Mouse (Mus musculus) ES-Bruce4 (cell line): ENCODE results near the gene Fto. TPM values are rescaled to one million over a fixed set of nuclear protein-coding genes. Genes with fewer than 3 reads are reported as not detected.

Experiments
- H3K27ac ChIP-seq: 2 replicates; pipeline ENCODE4 v1.5.1; 2012; ENCODE audit warnings: low read length, inconsistent platforms; ENCODE audit not compliant: insufficient read depth
- H3K27me3 ChIP-seq: 2 replicates; pipeline ENCODE4 v1.6.1; 2012; ENCODE audit warnings: mild to moderate bottlenecking, low read length, inconsistent platforms; ENCODE audit not compliant: control insufficient read depth, poor library complexity, insufficient read depth, severe bottlenecking
- H3K36me3 ChIP-seq: 2 replicates; pipeline ENCODE4 v1.6.1; 2012; ENCODE audit warnings: inconsistent platforms, mild to moderate bottlenecking, low read length, moderate library complexity; ENCODE audit not compliant: control insufficient read depth, poor library complexity, insufficient read depth, severe bottlenecking
- H3K4me1 ChIP-seq: one replicate; pipeline ENCODE4 v1.8.1; 2011; ENCODE audit warnings: low read length; ENCODE audit not compliant: control insufficient read depth, insufficient read depth
- H3K4me3 ChIP-seq: 2 replicates; pipeline ENCODE4 v1.5.1; 2011; ENCODE audit warnings: low read depth, mild to moderate bottlenecking, low read length
- H3K9ac ChIP-seq: 2 replicates; pipeline ENCODE4 v1.6.1; 2012; ENCODE audit warnings: low read depth, mild to moderate bottlenecking, inconsistent platforms; ENCODE audit not compliant: poor library complexity, severe bottlenecking
- H3K9me3 ChIP-seq: replicated peaks from 2 replicates; pipeline ENCODE4 v1.6.1; 2012; ENCODE audit warnings: mild to moderate bottlenecking, low read length, inconsistent platforms; ENCODE audit not compliant: control insufficient read depth, poor library complexity, insufficient read depth, severe bottlenecking
- CTCF ChIP-seq: IDR thresholded peaks from one replicate; pipeline ENCODE4 v1.8.1; 2011; ENCODE audit warnings: low read depth, low read length
- EP300 ChIP-seq: IDR thresholded peaks from 2 replicates; pipeline ENCODE4 v1.6.1; 2011; ENCODE audit warnings: low read depth, low read length; ENCODE audit not compliant: insufficient read depth
- POLR2A ChIP-seq: IDR thresholded peaks from one replicate; pipeline ENCODE4 v1.8.1; 2011; ENCODE audit warnings: low read length; ENCODE audit not compliant: insufficient read depth
- polyA plus RNA-seq: library from polyadenylated mRNA; stranded (reverse); fragments of >200 nt; gene quantifications from 2 replicates; pipeline ENCODE4 v1.2.4, GENCODE M21; 2011; ENCODE audit warnings: low read depth; ENCODE audit not compliant: missing spikeins, insufficient read depth, insufficient read length

Gene Fto
- polyA plus RNA-seq, 1 experiment: 61.2 TPM

DNA sequence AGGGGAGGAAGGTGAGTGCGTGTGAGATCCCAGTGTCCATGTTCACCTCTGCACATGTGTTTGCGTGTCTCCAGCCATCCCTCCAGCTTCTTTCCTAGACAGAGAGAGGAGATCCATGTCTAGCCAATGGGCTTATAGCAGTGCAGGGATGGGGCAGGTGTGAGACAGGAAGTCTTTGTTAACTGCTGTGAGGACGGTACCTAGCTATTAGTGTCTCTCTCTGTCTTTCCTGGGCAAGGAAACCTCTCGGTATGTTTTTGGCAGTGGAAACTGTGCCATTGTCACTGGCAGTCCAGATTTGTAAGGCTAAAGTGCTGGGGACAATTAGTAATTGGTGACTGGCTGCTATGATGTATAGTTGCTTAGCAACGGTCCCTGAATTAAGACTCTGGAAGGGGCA lies 304.4 kb downstream of the Fto start:
- TF ChIP-seq EP300 (no peak), CTCF (no peak), POLR2A (no peak)
- Histone ChIP-seq H3K27me3 (no peaks in the 10 kb centered on the region), H3K9me3 (no peaks in the 10 kb centered on the region), H3K4me3 (no peak overlapping the region), H3K36me3 (no peaks in the 10 kb centered on the region), H3K9ac (no peak overlapping the region), H3K27ac (no peak overlapping the region), H3K4me1 (no peaks in the 10 kb centered on the region)

- Histone ChIP-seq H3K36me3 (no peaks in the 10 kb centered on the region), H3K4me3 (no peak overlapping the region), H3K27me3 (no peaks in the 10 kb centered on the region), H3K27ac (no peak overlapping the region), H3K4me1 (peaks cover 9% of the 10 kb centered on the region), H3K9me3 (no peaks in the 10 kb centered on the region), H3K9ac (no peak overlapping the region)
- TF ChIP-seq CTCF (no peak), EP300 (no peak), POLR2A (no peak)
These were observed 309.4 kb downstream of the Fto start for GRCm38 (mm10) chr8:91622757-91623156.

DNA sequence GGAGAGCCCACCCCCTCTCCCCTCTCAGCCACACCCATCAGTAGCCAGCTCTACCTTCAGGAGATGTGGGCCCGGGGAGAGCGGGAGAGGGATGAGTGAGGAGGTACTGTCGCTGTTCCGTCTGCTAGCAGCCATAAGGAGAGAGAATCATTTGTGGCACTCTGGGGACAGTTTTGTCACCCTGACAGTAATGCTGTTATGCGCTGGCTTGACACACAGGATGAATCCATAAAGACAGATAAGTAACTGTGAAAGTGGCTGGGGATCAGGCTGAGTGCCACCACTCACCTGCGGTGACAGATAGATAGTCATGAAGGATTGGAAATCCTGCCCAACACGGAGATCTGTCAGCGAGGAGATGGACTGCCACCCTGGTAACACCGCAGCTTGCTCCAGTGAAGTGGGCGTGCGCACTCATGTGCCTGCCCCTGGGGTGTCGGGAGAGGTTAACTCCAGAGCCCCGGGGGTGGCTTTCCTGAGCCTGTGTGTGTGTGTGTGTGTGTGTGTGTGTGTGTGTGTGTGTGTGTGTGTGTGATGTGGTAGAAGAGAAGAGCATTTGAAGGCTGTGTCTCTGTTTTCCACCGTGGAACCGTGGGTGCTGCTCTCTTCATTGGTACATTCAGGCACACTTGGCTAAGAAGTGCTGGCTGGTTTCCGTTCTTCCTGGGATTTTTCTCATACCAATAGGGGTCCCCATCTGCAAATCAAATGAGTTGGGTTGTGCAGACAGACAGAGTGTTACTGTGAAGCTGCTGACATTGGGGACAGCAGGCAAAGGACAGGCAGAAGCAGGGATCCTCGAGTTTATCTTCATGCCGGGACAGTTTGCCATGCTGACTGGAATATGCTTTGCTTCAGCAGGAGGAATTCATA lies 312.6 kb downstream of the Fto start:
- Histone ChIP-seq H3K9ac (no peak overlapping the region), H3K9me3 (no peaks in the 10 kb centered on the region), H3K36me3 (no peaks in the 10 kb centered on the region), H3K4me1 (peaks cover 9% of the 10 kb centered on the region), H3K4me3 (no peak overlapping the region), H3K27me3 (no peaks in the 10 kb centered on the region), H3K27ac (no peak overlapping the region)
- no peak for TF ChIP-seq POLR2A
- TF ChIP-seq EP300: no peak
- TF ChIP-seq CTCF: no peak

DNA sequence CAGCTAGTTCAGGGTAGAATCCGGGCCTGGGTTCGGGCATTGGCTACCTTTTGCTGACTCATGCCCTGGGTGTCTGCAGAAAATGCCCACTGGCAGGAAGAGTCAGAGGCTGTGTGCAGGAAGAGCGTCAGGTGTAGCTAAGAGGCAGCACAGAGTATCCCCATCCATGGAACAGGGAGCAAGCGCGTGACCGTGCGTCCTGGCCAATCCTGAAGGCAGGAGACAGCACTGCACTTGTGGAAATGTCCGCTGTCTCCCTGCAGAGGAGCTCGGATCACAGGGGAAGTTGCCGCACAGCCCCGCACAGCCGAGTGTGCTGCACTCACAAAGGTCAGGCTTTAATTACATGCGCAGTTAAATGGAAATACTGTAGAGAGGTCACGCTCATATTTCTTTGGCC lies 316.3 kb downstream of the Fto start:
- no peak overlapping the region for H3K9ac ChIP-seq
- no peaks in the 10 kb centered on the region for H3K36me3 ChIP-seq
- H3K9me3 ChIP-seq: no peaks in the 10 kb centered on the region
- no peak for TF ChIP-seq EP300
- no peak for TF ChIP-seq CTCF
- no peak for TF ChIP-seq POLR2A
- no peaks in the 10 kb centered on the region for H3K27me3 ChIP-seq
- no peak overlapping the region for H3K27ac ChIP-seq
- no peak overlapping the region for H3K4me3 ChIP-seq
- peaks cover 9% of the 10 kb centered on the region for H3K4me1 ChIP-seq

- Histone ChIP-seq H3K4me1 (peaks cover 4% of the 10 kb centered on the region), H3K36me3 (no peaks in the 10 kb centered on the region), H3K27me3 (no peaks in the 10 kb centered on the region), H3K4me3 (no peak overlapping the region), H3K9me3 (no peaks in the 10 kb centered on the region), H3K9ac (no peak overlapping the region), H3K27ac (no peak overlapping the region)
- TF ChIP-seq EP300 (no peak), CTCF (no peak), POLR2A (no peak)
These were observed 317.2 kb downstream of the Fto start for GRCm38 (mm10) chr8:91630320-91631033.

DNA sequence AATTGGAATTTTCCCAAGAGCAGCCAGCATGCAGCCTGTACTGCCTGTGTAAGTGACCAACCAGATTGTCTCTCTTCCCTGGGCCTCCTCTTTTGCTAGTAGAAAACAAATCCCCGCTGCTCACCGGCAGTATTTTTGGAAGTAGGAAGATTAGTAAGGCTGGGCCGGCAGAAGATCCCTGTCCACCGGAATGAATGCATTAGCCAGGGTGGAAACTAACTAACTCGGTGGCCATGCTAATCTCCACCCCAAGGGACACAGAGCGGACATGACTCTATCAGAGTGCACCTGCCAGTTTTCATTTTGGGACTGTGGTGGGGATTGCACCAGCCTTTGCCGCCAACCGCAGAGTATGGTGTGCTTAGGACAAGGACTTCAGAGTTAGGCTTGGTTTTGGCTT lies 319.1 kb downstream of the Fto start:
- Histone ChIP-seq H3K9ac (no peak overlapping the region), H3K9me3 (no peaks in the 10 kb centered on the region), H3K36me3 (no peaks in the 10 kb centered on the region), H3K4me1 (no peaks in the 10 kb centered on the region), H3K27me3 (no peaks in the 10 kb centered on the region), H3K4me3 (no peak overlapping the region), H3K27ac (no peak overlapping the region)
- TF ChIP-seq EP300 (no peak), CTCF (no peak), POLR2A (no peak)
